Mouse (Mus musculus): Measurements from ENCODE around the gene Apobec2.

The Apobec2 gene

GRCm38 (mm10) chr17:48409380-48410298 lies 23.1 kb downstream of the Apobec2 start, which contains the start of the genes Nfya and Oard1:
Nfya (minus strand) TSS chr17:48409906.
Oard1 (plus strand) TSS chr17:48410014.
- DNase-seq (ENCODE audit: low spot score): peak; percentile 100

- peak; percentile 77 for DNase-seq (ENCODE audit: low spot score)
These were observed 24.0 kb downstream of the Apobec2 start for GRCm38 (mm10) chr17:48408526-48409291.

- no peak for DNase-seq (ENCODE audit: low spot score)
These were observed 24.7 kb downstream of the Apobec2 start for GRCm38 (mm10) chr17:48407910-48408525.

GRCm38 (mm10) chr17:48407154-48407553 lies 25.6 kb downstream of the Apobec2 start:
- DNase-seq (ENCODE audit: low spot score): no peak

GRCm38 (mm10) chr17:48404706-48405105 lies 28.0 kb downstream of the Apobec2 start:
- DNase-seq (ENCODE audit: low spot score): no peak

GRCm38 (mm10) chr17:48403848-48404247 lies 28.9 kb downstream of the Apobec2 start:
- no peak for DNase-seq (ENCODE audit: low spot score)

- DNase-seq (ENCODE audit: low spot score): no peak
These were observed 30.0 kb downstream of the Apobec2 start for GRCm38 (mm10) chr17:48402751-48403150.

- DNase-seq (ENCODE audit: low spot score): no peak
These were observed 31.0 kb downstream of the Apobec2 start for GRCm38 (mm10) chr17:48401710-48402109.

GRCm38 (mm10) chr17:48392616-48393015 lies 40.1 kb downstream of the Apobec2 start:
- DNase-seq (ENCODE audit: low spot score): no peak

- no peak for DNase-seq (ENCODE audit: low spot score)
These were observed 41.3 kb downstream of the Apobec2 start for GRCm38 (mm10) chr17:48391446-48391845.

GRCm38 (mm10) chr17:48389442-48389841 lies 43.3 kb downstream of the Apobec2 start:
- no peak for DNase-seq (ENCODE audit: low spot score)

- DNase-seq (ENCODE audit: low spot score): no peak
These were observed 44.1 kb downstream of the Apobec2 start for GRCm38 (mm10) chr17:48388666-48389065.

- DNase-seq (ENCODE audit: low spot score): no peak
These were observed 46.8 kb downstream of the Apobec2 start for GRCm38 (mm10) chr17:48385786-48386461.

- no peak for DNase-seq (ENCODE audit: low spot score)
These were observed 53.7 kb downstream of the Apobec2 start for GRCm38 (mm10) chr17:48379050-48379449.

GRCm38 (mm10) chr17:48376102-48376501 lies 56.6 kb downstream of the Apobec2 start:
- DNase-seq (ENCODE audit: low spot score): no peak

- no peak for DNase-seq (ENCODE audit: low spot score)
These were observed 59.7 kb downstream of the Apobec2 start for GRCm38 (mm10) chr17:48372987-48373386.

- DNase-seq (ENCODE audit: low spot score): no peak
These were observed 61.1 kb downstream of the Apobec2 start for GRCm38 (mm10) chr17:48371621-48372020.
